Mouse (Mus musculus) duodenum, adult 2 months (tissue): ENCODE results near the gene Tspan31. TPM values are rescaled to one million over a fixed set of nuclear protein-coding genes. Genes with fewer than 3 reads are reported as not detected.

ENCODE experiments used
- polyA plus RNA-seq: library from polyadenylated mRNA; depleted of rRNA; stranded (reverse); fragments of >200 nt; gene quantifications from 2 replicates; pipeline ENCODE4 v1.2.3, GENCODE M21; 2012; ENCODE audit warnings: low replicate concordance; rRNA removed

The Tspan31 gene
- polyA plus RNA-seq, result 35.7 and 49.3 TPM in 2 replicates

GRCm38 (mm10) chr10:127070190-127071121, at the start of gene Tspan31:
Tspan31 (minus strand) TSS chr10:127070264.

GRCm38 (mm10) chr10:127075080-127075479, 5.0 kb upstream of the Tspan31 start, which contains the start of gene Agap2:
Agap2 (plus strand) TSS chr10:127075284.

GRCm38 (mm10) chr10:127063239-127063872, 6.7 kb downstream of the Tspan31 start, which contains the start of gene Cdk4:
Cdk4 (plus strand) TSS chr10:127063534.

DNA sequence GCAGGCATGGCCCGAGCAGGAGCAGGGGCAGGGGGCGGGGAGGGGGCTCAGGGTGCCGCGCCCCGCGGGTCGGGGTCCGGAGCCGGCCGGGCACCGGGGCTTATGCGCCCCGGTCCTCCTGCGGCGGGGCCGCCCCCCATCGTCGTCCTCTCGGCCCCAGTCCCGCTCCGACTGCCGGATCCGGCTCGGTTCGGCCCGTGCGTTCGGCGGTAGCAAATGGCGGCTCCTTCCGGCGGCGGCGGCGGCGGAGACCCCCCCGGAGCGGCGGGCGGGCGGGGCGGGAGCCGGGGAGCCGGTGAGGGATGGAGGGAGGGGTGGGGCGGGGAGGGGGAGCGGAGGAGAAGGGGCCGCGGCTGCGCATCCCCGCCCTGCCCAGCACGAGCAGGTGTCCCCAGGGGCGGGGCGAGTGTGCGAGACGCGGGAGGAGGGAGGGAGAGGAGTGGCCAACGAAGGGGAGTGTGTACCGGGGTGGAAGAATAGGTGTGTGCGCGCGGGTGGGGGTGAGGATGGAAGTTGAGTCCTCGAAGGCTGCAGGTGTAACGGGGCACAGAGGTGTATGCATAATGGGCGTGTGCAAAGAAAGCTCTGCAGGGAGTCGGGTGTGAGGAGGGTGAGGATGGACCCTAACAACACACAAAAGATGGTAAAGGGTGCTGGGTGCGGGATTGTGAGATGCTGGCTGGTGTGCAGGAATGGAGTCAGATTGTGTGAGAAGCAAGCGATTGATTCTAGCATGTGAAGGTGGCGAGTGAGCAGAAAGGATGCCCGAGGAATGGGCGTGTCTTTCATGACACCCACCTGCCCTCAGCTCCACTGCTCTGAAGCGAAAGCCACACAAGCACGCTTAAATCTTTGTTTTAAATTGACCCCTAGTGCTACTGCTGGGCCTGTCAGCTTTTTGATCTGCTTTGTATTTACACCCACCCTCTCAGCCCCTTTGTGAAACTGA, 9.8 kb downstream of the Tspan31 start, which contains the start of gene March9:
Gene March9, minus strand, starts transcription at position 217 of the 949 bp plus-strand sequence.

DNA sequence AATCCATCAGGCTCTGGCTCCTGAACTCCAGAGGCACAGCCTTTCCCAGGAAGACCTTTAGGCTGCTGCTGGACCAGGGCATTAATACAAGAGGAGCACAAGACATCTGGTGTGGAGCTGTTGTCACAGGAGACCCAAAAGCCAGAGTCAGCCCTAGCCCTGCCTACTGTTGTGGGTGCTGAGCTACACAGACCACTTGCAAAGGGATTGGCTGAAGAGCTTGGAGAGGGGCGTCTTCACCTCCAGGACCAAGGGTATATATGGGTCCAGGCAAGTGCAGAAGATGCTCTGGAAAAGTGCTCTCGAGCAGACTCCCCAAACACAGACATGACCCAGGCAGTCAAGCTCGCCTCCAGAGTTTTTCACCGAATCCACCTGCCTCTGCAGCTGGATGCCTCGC, 22.1 kb downstream of the Tspan31 start, which contains the start of gene Cyp27b1:
Gene Cyp27b1, plus strand, starts transcription at position 297 of the 400 bp plus-strand sequence.

DNA sequence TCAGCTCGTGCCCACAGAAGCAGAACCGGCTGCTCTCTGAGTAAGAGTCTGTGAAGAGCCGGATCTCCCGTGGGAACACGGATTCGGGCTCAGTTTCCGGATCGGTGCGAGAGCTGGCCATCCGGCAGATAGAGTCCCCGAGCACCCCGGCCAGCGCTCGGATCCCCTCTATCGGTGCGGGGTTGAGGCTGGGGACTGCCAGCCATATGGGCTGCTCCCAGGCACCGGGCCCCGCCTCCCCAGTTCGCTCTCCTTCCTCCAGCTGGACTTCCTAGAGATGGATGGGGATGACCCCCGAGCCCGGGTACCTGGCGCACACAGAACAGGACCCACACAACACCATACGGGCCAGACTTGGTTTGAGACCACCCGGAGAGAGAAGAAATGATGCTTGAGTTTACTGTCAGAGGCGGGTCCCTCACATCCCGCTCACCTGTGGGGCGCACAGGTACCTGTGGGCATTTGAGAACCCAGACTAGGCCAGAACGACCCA, 28.7 kb downstream of the Tspan31 start, which contains the start of the genes Mettl1 and Eef1akmt3:
Gene Mettl1, plus strand, starts transcription at position 141 of the 493 bp plus-strand sequence.
Gene Eef1akmt3, minus strand, starts transcription at position 240 of the 493 bp plus-strand sequence.

GRCm38 (mm10) chr10:127030336-127031296, 39.4 kb downstream of the Tspan31 start, which contains the start of gene Tsfm:
Tsfm (minus strand) TSS chr10:127030840.

Other genes starting within 250 kb of the Tspan31 start
- gene Atp23, start 168.9 kb downstream of the Tspan31 start, polyA plus RNA-seq, result 5.5 and 5.8 TPM in 2 replicates
- 59.2 and 74.5 TPM in 2 replicates for gene Ctdsp2, start 91.5 kb downstream of the Tspan31 start, polyA plus RNA-seq
- gene Avil, start 69.6 kb downstream of the Tspan31 start, polyA plus RNA-seq, result 0.83 and 9.1 TPM in 2 replicates
- gene Tsfm, start 39.4 kb downstream of the Tspan31 start, polyA plus RNA-seq, result 31.8 and 44.1 TPM in 2 replicates
- gene Mettl1, start 28.9 kb downstream of the Tspan31 start, polyA plus RNA-seq, result 7.0 and 13.9 TPM in 2 replicates
- 0.58 and 1.6 TPM in 2 replicates for gene Eef1akmt3, start 28.8 kb downstream of the Tspan31 start, polyA plus RNA-seq
- gene Cyp27b1, start 22.0 kb downstream of the Tspan31 start, polyA plus RNA-seq, result 0.13 and 0.65 TPM in 2 replicates
- 4.3 and 5.4 TPM in 2 replicates for gene March9, start 10.1 kb downstream of the Tspan31 start, polyA plus RNA-seq
- gene Cdk4, start 6.7 kb downstream of the Tspan31 start, polyA plus RNA-seq, result 76.0 and 80.3 TPM in 2 replicates
- gene Agap2, start 5.0 kb upstream of the Tspan31 start, polyA plus RNA-seq, result 3.5 and 11.0 TPM in 2 replicates
- 93.3 and 122 TPM in 2 replicates for gene Os9, start 50.9 kb upstream of the Tspan31 start, polyA plus RNA-seq
- 360 and 560 TPM in 2 replicates for gene B4galnt1, start 95.0 kb upstream of the Tspan31 start, polyA plus RNA-seq
- 0.82 and 1.6 TPM in 2 replicates for gene Slc26a10, start 110.4 kb upstream of the Tspan31 start, polyA plus RNA-seq
- 14.2 and 14.6 TPM in 2 replicates for gene Arhgef25, start 119.8 kb upstream of the Tspan31 start, polyA plus RNA-seq
- gene Dtx3, start 125.5 kb upstream of the Tspan31 start, polyA plus RNA-seq, result 35.7 and 63.9 TPM in 2 replicates
- 17.3 and 27.4 TPM in 2 replicates for gene Pip4k2c, start 141.3 kb upstream of the Tspan31 start, polyA plus RNA-seq
- gene Kif5a, start 193.1 kb upstream of the Tspan31 start, polyA plus RNA-seq, result 1.7 and 6.0 TPM in 2 replicates
- 160 and 195 TPM in 2 replicates for gene Dctn2, start 196.1 kb upstream of the Tspan31 start, polyA plus RNA-seq
- 74.0 and 74.1 TPM in 2 replicates for gene Mbd6, start 218.8 kb upstream of the Tspan31 start, polyA plus RNA-seq
- gene Mars, start 241.5 kb upstream of the Tspan31 start, polyA plus RNA-seq, result 20.5 and 36.1 TPM in 2 replicates